Mouse (Mus musculus): ENCODE results near the gene Noto. TPM values are rescaled to one million over a fixed set of nuclear protein-coding genes. Genes with fewer than 3 reads are reported as not detected.
A peak's percentile ranks its signal among the peaks of the same experiment; 100 is the strongest.

Gene Noto
- polyA plus RNA-seq, 1 experiment from 2014 or later = 0.94 TPM

DNA sequence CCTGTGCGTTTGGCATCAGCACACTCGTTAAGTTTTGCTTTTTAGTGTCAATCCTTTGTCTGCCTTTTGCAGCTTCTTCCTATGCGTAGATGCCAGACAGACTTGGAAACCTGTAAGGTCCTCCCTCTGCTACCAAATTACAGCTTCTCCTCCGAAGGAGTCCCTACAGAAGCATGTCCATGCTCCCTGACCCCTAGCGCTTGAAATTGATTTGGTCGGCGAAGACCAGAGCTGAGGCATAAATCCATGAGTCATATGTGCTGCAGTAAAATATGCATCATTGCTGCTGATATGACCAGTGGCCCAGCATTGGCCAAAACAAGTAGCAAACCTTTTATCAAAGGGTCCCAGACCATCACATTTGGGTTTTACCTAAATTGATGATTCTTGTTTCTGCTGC, 29.1 kb downstream of the Noto start:
- H3K27ac ChIP-seq (ENCODE audit: low read length) = peak overlapping the region; percentile 33; the same call in 1 of the 2 replicates
- no peak for ATAC-seq (ENCODE audit: low read depth)
- peak overlapping the region; percentile 97 for H3K9ac ChIP-seq (ENCODE audit: low read length)
- 4% methylated on average over 7 of the region's 7 CpGs for WGBS
- no peaks in the 10 kb centered on the region for H3K36me3 ChIP-seq (ENCODE audit: control insufficient read depth, insufficient read depth, low read length)
- H3K27me3 ChIP-seq (ENCODE audit: control insufficient read depth, insufficient read depth, low read depth, low read length) = no peaks in the 10 kb centered on the region
- H3K4me3 ChIP-seq (ENCODE audit: low read length) = peak overlapping the region; percentile 93
- no peaks in the 10 kb centered on the region for H3K9me3 ChIP-seq (ENCODE audit: control insufficient read depth, low read length)
- peaks cover 26% of the 10 kb centered on the region for H3K4me1 ChIP-seq (replicated peaks; ENCODE audit: control insufficient read depth, insufficient read depth, low read length)
- H3K4me2 ChIP-seq (ENCODE audit: low read depth, low read length) = peak overlapping the region; percentile 83

DNA sequence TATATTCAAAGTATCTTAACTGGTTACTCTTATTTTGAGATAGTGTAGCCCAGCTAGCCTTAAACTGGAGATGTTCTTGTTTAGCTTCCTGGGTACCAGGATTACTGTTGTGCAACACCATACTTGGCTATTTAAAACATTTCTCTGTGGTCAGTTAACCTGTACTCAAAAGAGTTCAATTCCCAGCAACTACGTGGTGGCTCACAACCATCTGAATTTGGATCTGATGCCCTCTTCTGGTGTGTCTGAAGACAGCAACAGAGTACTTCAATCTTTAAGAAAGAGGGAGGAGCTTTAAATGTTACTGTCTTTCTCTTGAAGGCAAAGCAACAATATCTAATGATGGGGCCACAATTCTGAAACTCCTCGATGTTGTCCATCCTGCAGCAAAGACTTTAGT, 35.9 kb downstream of the Noto start:
- 79% methylated on average over 2 of the region's 2 CpGs for WGBS
- H3K4me2 ChIP-seq (ENCODE audit: low read depth, low read length) = no peak overlapping the region
- H3K4me3 ChIP-seq (ENCODE audit: low read length) = no peak overlapping the region
- H3K27me3 ChIP-seq (ENCODE audit: control insufficient read depth, insufficient read depth, low read depth, low read length) = no peaks in the 10 kb centered on the region
- no peak for ATAC-seq (ENCODE audit: low read depth)
- H3K4me1 ChIP-seq (replicated peaks; ENCODE audit: control insufficient read depth, insufficient read depth, low read length) = peaks cover 6% of the 10 kb centered on the region
- peaks cover 46% of the 10 kb centered on the region for H3K36me3 ChIP-seq (ENCODE audit: control insufficient read depth, insufficient read depth, low read length)
- no peaks in the 10 kb centered on the region for H3K9me3 ChIP-seq (ENCODE audit: control insufficient read depth, low read length)
- H3K9ac ChIP-seq (ENCODE audit: low read length) = no peak overlapping the region
- no peak overlapping the region for H3K27ac ChIP-seq (ENCODE audit: low read length)

DNA sequence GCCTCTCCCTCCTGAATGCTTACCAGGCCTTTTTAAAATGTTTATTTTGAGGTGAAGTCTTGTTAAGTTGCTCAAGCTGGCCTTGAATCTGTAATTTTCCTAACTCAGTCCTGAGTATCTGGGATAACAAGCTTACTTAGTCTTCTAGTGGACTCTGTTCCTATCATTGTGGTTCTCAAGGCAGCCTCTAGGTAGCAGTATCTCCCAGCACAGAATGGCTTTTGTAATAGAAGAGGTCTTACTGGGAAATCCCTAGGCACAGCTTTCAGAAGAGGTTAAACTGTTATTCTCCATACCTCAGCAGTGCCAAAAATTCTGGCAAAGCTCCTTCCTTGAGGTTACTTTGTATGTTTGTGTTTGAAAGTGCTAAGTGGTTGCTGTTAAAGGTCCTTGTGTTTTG, 41.7 kb downstream of the Noto start:
- no peak overlapping the region for H3K4me3 ChIP-seq (ENCODE audit: low read length)
- no peaks in the 10 kb centered on the region for H3K9me3 ChIP-seq (ENCODE audit: control insufficient read depth, low read length)
- no peak for ATAC-seq (ENCODE audit: low read depth)
- H3K27me3 ChIP-seq (ENCODE audit: control insufficient read depth, insufficient read depth, low read depth, low read length) = no peaks in the 10 kb centered on the region
- no peaks in the 10 kb centered on the region for H3K4me1 ChIP-seq (replicated peaks; ENCODE audit: control insufficient read depth, insufficient read depth, low read length)
- no peak overlapping the region for H3K27ac ChIP-seq (ENCODE audit: low read length)
- H3K9ac ChIP-seq (ENCODE audit: low read length) = no peak overlapping the region
- H3K4me2 ChIP-seq (ENCODE audit: low read depth, low read length) = no peak overlapping the region
- peaks cover 75% of the 10 kb centered on the region for H3K36me3 ChIP-seq (ENCODE audit: control insufficient read depth, insufficient read depth, low read length)

DNA sequence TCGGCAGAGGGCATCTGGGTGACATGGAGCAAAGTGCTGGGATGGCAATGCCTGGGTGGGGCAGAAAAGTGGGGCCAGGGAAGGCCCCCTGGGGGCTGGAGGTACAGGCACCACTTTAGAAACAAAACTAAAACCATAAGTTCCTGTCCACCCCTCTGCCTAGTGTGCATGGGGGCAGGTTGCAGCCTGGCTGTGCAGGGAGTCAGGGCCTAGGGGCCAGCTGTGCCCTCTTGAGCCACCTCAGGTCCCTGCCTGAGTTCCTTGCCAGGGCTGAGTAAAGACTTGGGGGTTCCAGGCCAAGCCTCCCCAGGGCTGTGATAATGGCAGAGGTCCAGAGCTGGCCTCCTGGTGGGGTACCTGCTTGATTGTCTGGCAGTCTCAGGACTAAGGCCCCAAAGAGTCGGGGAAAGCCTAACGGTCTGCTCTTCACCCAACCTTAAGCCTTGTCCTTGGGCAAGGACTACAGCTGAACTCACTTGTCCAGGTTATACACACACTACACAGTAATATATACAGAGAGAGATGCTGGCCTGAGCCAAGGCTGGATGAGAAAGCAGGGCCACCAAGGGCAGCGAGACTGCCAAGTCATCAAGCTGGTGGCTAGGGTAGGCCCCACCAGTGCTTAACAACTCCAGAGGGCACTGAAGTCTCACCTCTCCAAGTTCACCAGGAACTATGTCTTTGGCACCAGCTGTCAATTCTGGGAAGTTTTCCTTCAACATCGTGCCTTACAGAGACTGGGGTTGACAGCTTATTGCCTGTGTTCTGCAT, 46.2 kb downstream of the Noto start:
- no peak overlapping the region for H3K4me2 ChIP-seq (ENCODE audit: low read depth, low read length)
- no peaks in the 10 kb centered on the region for H3K27me3 ChIP-seq (ENCODE audit: control insufficient read depth, insufficient read depth, low read depth, low read length)
- H3K4me1 ChIP-seq (replicated peaks; ENCODE audit: control insufficient read depth, insufficient read depth, low read length) = no peaks in the 10 kb centered on the region
- peaks cover 38% of the 10 kb centered on the region for H3K36me3 ChIP-seq (ENCODE audit: control insufficient read depth, insufficient read depth, low read length)
- H3K9ac ChIP-seq (ENCODE audit: low read length) = no peak overlapping the region
- 64% methylated on average over 5 of the region's 5 CpGs for WGBS
- H3K4me3 ChIP-seq (ENCODE audit: low read length) = no peak overlapping the region
- no peak for ATAC-seq (ENCODE audit: low read depth)
- H3K9me3 ChIP-seq (ENCODE audit: control insufficient read depth, low read length) = no peaks in the 10 kb centered on the region
- no peak overlapping the region for H3K27ac ChIP-seq (ENCODE audit: low read length)

DNA sequence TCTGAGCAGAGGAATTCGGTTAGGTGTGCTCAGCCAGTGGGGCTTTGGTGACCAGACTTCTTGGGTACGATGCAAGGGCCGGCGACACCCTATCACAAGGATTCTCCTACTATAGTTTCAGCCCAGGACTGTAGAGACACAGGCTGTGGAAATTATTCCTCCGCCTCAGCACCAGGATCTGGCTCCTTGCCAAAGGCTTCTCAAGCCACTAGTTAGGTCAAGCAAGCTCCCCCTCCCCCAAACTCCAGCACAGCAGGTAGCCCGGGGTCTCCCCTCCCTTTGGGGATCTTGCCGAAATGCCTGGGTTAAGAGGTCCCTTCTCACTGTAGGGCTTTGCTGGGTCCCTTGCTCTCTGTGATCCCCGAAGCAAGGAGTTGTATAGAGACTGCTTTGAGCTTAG, 48.3 kb downstream of the Noto start:
- H3K9me3 ChIP-seq (ENCODE audit: control insufficient read depth, low read length) = no peaks in the 10 kb centered on the region
- no peak for ATAC-seq (ENCODE audit: low read depth)
- H3K27me3 ChIP-seq (ENCODE audit: control insufficient read depth, insufficient read depth, low read depth, low read length) = no peaks in the 10 kb centered on the region
- no peak overlapping the region for H3K4me3 ChIP-seq (ENCODE audit: low read length)
- H3K36me3 ChIP-seq (ENCODE audit: control insufficient read depth, insufficient read depth, low read length) = peaks cover 18% of the 10 kb centered on the region
- WGBS = 49% methylated on average over 8 of the region's 8 CpGs
- H3K27ac ChIP-seq (ENCODE audit: low read length) = no peak overlapping the region
- H3K9ac ChIP-seq (ENCODE audit: low read length) = no peak overlapping the region
- H3K4me2 ChIP-seq (ENCODE audit: low read depth, low read length) = no peak overlapping the region
- H3K4me1 ChIP-seq (replicated peaks; ENCODE audit: control insufficient read depth, insufficient read depth, low read length) = no peaks in the 10 kb centered on the region

DNA sequence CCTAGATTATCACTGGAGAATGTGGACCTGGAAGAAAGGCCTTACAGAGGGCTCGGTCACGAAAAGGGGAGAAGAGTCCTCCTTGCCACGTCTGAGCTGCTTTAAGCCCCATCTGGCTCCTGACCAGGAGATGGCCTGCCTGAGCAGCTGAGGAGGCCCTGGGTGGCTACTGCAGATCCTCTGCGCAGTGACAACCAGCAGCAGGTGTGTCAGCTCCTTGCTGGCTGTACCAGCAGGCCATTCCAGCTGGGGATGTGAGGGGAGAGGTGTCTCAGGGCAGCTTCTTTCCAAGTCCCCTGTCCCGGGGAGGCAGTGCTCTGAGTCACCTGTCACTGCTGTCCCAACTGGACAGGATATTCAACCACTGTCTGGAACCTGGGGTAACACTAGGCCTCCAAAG, 48.9 kb downstream of the Noto start:
- Histone ChIP-seq H3K36me3 (ENCODE audit: control insufficient read depth, insufficient read depth, low read length) (peaks cover 12% of the 10 kb centered on the region), H3K9ac (ENCODE audit: low read length) (no peak overlapping the region), H3K4me3 (ENCODE audit: low read length) (no peak overlapping the region), H3K4me2 (ENCODE audit: low read depth, low read length) (no peak overlapping the region), H3K27ac (ENCODE audit: low read length) (no peak overlapping the region), H3K9me3 (ENCODE audit: control insufficient read depth, low read length) (no peaks in the 10 kb centered on the region), H3K27me3 (ENCODE audit: control insufficient read depth, insufficient read depth, low read depth, low read length) (0 out of 2 replicates have a peak, but pooled peaks cover 2% of the 10 kb centered on the region), H3K4me1 (replicated peaks; ENCODE audit: control insufficient read depth, insufficient read depth, low read length) (no peaks in the 10 kb centered on the region)
- no peak for ATAC-seq (ENCODE audit: low read depth)
- 53% methylated on average over 5 of the region's 5 CpGs for WGBS

DNA sequence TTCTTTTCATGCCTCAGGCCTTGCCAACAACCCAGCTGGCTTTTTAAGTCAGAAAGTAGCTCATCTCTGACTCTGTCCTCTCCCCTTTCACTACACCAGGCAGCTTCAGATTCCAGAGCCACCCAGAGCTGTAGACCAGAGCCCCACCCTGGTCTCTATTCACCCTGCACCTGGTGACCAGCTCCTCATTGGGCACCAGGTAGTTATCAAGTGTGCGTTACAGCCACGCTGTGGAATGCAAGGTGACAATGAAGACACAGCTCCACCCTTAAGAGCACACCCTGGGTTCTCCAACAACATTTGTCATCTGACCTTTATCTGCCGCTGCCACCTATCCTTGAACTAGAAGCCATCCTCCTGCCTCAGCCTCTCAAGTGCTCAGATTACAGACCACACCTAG, 51.9 kb downstream of the Noto start:
- Histone ChIP-seq H3K9me3 (ENCODE audit: control insufficient read depth, low read length) (no peaks in the 10 kb centered on the region), H3K4me2 (ENCODE audit: low read depth, low read length) (no peak overlapping the region), H3K9ac (ENCODE audit: low read length) (no peak overlapping the region), H3K27me3 (ENCODE audit: control insufficient read depth, insufficient read depth, low read depth, low read length) (0 out of 2 replicates have a peak, but pooled peaks cover 3% of the 10 kb centered on the region), H3K27ac (ENCODE audit: low read length) (no peak overlapping the region), H3K36me3 (ENCODE audit: control insufficient read depth, insufficient read depth, low read length) (no peaks in the 10 kb centered on the region), H3K4me3 (ENCODE audit: low read length) (no peak overlapping the region), H3K4me1 (replicated peaks; ENCODE audit: control insufficient read depth, insufficient read depth, low read length) (no peaks in the 10 kb centered on the region)
- no peak for ATAC-seq (ENCODE audit: low read depth)
- WGBS = 67% methylated on average over 3 of the region's 3 CpGs

DNA sequence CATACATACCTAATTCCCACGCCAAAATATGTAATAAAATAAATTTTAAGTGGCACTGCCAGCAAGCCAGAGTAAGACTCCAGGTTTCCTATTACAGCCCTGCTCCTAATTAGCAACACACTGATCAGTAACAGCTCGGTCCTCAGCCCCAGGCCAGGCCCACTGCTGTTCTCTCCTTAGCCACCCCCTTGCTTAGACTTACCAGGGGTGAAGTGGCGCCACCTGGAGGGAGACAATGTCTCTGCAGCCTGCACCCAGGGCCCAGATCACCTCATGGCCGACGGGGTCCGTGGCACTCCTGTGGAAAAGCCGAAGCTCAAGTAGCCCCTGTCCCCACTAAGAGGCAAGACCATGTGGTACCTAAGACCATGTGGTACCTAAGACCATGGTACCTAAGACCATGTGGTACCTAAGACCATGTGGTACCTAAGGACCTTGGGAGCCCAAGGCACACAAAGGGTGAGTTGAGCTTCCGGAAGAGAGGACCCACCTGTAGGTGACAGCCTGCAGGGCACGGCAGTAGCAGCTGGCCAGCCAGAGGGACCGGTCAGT, 53.8 kb downstream of the Noto start:
- H3K9ac ChIP-seq (ENCODE audit: low read length) = no peak overlapping the region
- no peaks in the 10 kb centered on the region for H3K4me1 ChIP-seq (replicated peaks; ENCODE audit: control insufficient read depth, insufficient read depth, low read length)
- 28% methylated on average over 10 of the region's 10 CpGs for WGBS
- H3K27me3 ChIP-seq (ENCODE audit: control insufficient read depth, insufficient read depth, low read depth, low read length) = peaks cover 5% of the 10 kb centered on the region; the same call in 1 of the 2 replicates
- ATAC-seq (ENCODE audit: low read depth) = no peak
- H3K9me3 ChIP-seq (ENCODE audit: control insufficient read depth, low read length) = no peaks in the 10 kb centered on the region
- no peak overlapping the region for H3K4me3 ChIP-seq (ENCODE audit: low read length)
- H3K27ac ChIP-seq (ENCODE audit: low read length) = no peak overlapping the region
- no peaks in the 10 kb centered on the region for H3K36me3 ChIP-seq (ENCODE audit: control insufficient read depth, insufficient read depth, low read length)
- H3K4me2 ChIP-seq (ENCODE audit: low read depth, low read length) = no peak overlapping the region

DNA sequence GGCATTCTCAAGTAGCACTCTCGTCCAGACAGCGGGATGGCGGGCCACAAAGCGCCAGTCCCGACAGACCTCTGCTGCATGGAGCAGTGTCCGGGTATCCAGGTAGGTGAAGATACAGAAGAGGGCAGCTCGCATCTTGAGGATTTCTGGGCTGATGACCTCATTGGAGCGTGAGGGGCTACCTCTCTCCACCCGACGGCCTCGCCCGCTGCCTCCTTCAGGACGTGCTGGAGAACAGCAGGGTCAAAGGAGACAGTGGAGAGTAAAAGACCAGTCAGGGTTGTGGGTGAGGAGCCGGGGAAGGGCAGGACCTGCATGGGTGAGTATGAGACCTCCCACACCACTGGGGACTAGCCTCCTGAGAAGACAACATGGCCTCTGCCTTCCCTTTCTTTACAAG, 54.7 kb downstream of the Noto start:
- WGBS = 32% methylated on average over 14 of the region's 14 CpGs
- H3K9me3 ChIP-seq (ENCODE audit: control insufficient read depth, low read length) = no peaks in the 10 kb centered on the region
- no peaks in the 10 kb centered on the region for H3K4me1 ChIP-seq (replicated peaks; ENCODE audit: control insufficient read depth, insufficient read depth, low read length)
- no peak overlapping the region for H3K4me3 ChIP-seq (ENCODE audit: low read length)
- no peaks in the 10 kb centered on the region for H3K36me3 ChIP-seq (ENCODE audit: control insufficient read depth, insufficient read depth, low read length)
- H3K9ac ChIP-seq (ENCODE audit: low read length) = no peak overlapping the region
- ATAC-seq (ENCODE audit: low read depth) = no peak
- no peak overlapping the region for H3K4me2 ChIP-seq (ENCODE audit: low read depth, low read length)
- H3K27me3 ChIP-seq (ENCODE audit: control insufficient read depth, insufficient read depth, low read depth, low read length) = peaks cover 11% of the 10 kb centered on the region
- H3K27ac ChIP-seq (ENCODE audit: low read length) = no peak overlapping the region
